Comparison of ENCODE assay signal across 10 mouse cellular contexts in genomic region chr2:168402782-168403513, GRCm38 (mm10).
DNase-seq lines count a peak whose midpoint lies in the region; ATAC-seq and TF ChIP-seq lines count a peak whose summit lies in the region.
"Had no signal": no experiment of that assay in that cellular context is flagged by ENCODE, and none has a peak within 500 bp of the region (broad histone marks: within the 10 kb centered on the region; RNA-seq: fewer than 3 reads in every experiment).

No protein-coding gene starts in this region.

- no peaks in the 10 kb centered on the region for H3K9me3 ChIP-seq in neural tube, embryonic 13.5 days
- no peaks in the 10 kb centered on the region for H3K9me3 ChIP-seq in forebrain, postnatal 0 days (ENCODE audit: low read length)
- H3K9me3 ChIP-seq in midbrain, embryonic 12.5 days = no peaks in the 10 kb centered on the region
- H3K9me3 ChIP-seq: hindbrain, embryonic 10.5 days had no signal

- ATAC-seq in neural tube, embryonic 13.5 days (ENCODE audit: low read depth) = peak; percentile 54
- peak; percentile 88 for ATAC-seq in forebrain, postnatal 0 days
- ATAC-seq in midbrain, embryonic 12.5 days (ENCODE audit: low FRiP score, low read depth) = peak; percentile 27; the same call in 1 of the 2 replicates

- TF ChIP-seq CTCF in forebrain, postnatal 0 days (IDR thresholded peaks at IDR 0.05; ENCODE audit: low read depth) = peak; percentile 54

- H3K9ac ChIP-seq in neural tube, embryonic 13.5 days = no peak overlapping the region
- H3K9ac ChIP-seq in forebrain, postnatal 0 days = peak overlapping the region; percentile 22; the same call in 1 of the 2 replicates
- no peak overlapping the region for H3K9ac ChIP-seq in midbrain, embryonic 12.5 days (replicated peaks)

- H3K36me3 ChIP-seq in neural tube, embryonic 13.5 days = no peaks in the 10 kb centered on the region
- H3K36me3 ChIP-seq in forebrain, postnatal 0 days (ENCODE audit: insufficient read depth) = no peaks in the 10 kb centered on the region
- H3K36me3 ChIP-seq in midbrain, embryonic 12.5 days = no peaks in the 10 kb centered on the region
- H3K36me3 ChIP-seq: G1E; hindbrain, embryonic 10.5 days had no signal

- H3K4me3 ChIP-seq in neural tube, embryonic 13.5 days = no peak overlapping the region
- no peak overlapping the region for H3K4me3 ChIP-seq in forebrain, postnatal 0 days (ENCODE audit: low read depth, low read length)
- H3K4me3 ChIP-seq in midbrain, embryonic 12.5 days = no peak overlapping the region
- H3K4me3 ChIP-seq: hindbrain, embryonic 10.5 days had no signal

- whole genome bisulfite sequencing in neural tube, embryonic 13.5 days = 38% methylated on average over 16 of the region's 16 CpGs
- WGBS in forebrain, postnatal 0 days = 22% methylated on average over 16 of the region's 16 CpGs
- WGBS in midbrain, embryonic 12.5 days = 34% methylated on average over 16 of the region's 16 CpGs

- no peaks in the 10 kb centered on the region for H3K27me3 ChIP-seq in neural tube, embryonic 13.5 days
- H3K27me3 ChIP-seq in forebrain, postnatal 0 days (ENCODE audit: insufficient read depth, low read length) = no peaks in the 10 kb centered on the region
- H3K27me3 ChIP-seq in midbrain, embryonic 12.5 days = no peaks in the 10 kb centered on the region

- H3K27ac ChIP-seq in neural tube, embryonic 13.5 days (replicated peaks) = peak overlapping the region; percentile 39; the same call in 1 of the 2 replicates
- no peak overlapping the region for H3K27ac ChIP-seq in forebrain, postnatal 0 days (ENCODE audit: low read depth, low read length)
- 0 out of 2 replicates have a peak overlapping the region, but pooled peaks have one; percentile 25 for H3K27ac ChIP-seq in midbrain, embryonic 12.5 days (replicated peaks)
- H3K27ac ChIP-seq: hindbrain, embryonic 10.5 days had no signal

- no peak overlapping the region for H3K4me2 ChIP-seq in neural tube, embryonic 13.5 days
- H3K4me2 ChIP-seq in forebrain, postnatal 0 days (ENCODE audit: low read depth) = no peak overlapping the region
- H3K4me2 ChIP-seq in midbrain, embryonic 12.5 days (replicated peaks) = no peak overlapping the region

- no peak for DNase-seq in neural tube, embryonic 10.5 days (ENCODE audit: extremely low spot score, low spot score)
- DNase-seq in forebrain, postnatal 0 days = peak; percentile 67
- DNase-seq in telencephalon, adult 2 months (ENCODE audit: low read depth, low spot score) = peak; percentile 58
- DNase-seq in yolk sac, embryonic 10.5 days (ENCODE audit: low spot score) = no peak
- no peak for DNase-seq in spleen, adult 18-20 months
- DNase-seq in embryo, embryonic 9.5 days (ENCODE audit: extremely low spot score) = no peak

- peaks cover 21% of the 10 kb centered on the region for H3K4me1 ChIP-seq in neural tube, embryonic 13.5 days (replicated peaks)
- no peaks in the 10 kb centered on the region for H3K4me1 ChIP-seq in forebrain, postnatal 0 days (ENCODE audit: insufficient read depth)
- peaks cover 15% of the 10 kb centered on the region for H3K4me1 ChIP-seq in midbrain, embryonic 12.5 days

Comparison
In these comparisons a context has a peak if more than half of its experiments do, and no peak if none do; other contexts are left out.
1. ATAC-seq: peak in every context shown above with its lines; median percentile 88 in forebrain, postnatal 0 days; 54 in neural tube, embryonic 13.5 days; 27 in midbrain, embryonic 12.5 days.
2. DNase-seq: peak in forebrain, postnatal 0 days (single experiment) and telencephalon, adult 2 months (single experiment); none in neural tube, embryonic 10.5 days (single experiment), yolk sac, embryonic 10.5 days (single experiment), spleen, adult 18-20 months (0 of 2) and embryo, embryonic 9.5 days (single experiment).